ENCODE assay signal across 8 mouse cellular contexts in the genomic region with DNA sequence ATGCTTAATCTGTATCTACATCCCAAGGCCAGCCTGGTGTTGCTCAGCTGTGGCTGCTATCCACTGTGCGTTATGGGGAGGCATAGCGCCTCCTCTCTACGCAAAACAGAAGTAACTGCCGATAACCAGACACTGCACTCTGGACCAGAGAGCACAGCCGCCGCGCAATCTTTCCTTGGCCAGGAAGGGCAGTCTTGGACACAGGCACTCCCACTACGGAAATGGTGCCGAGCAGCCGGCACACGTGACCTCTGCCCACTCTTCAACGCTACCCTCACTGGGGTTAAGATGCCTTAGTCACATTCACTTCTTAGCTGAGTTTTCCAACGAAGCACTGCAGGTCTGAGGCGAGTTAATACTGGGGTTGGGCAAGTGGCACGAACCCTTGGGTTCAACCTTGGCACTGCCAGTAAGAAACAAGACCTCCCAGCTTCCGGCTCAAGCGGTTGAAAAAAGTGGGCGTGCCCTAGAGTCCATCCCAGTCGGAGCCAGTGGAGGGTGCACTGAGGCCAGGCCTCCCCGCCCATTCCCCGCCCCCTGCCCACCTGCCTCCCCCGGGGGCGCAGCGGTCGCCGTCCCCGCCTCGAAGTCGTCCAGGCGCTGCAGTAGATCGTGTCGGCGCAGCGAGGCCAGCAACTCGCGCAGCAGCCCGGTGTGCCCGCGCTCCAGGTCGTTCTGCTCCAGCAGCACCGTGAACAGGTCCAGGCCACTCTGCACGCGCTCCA. TPM values are rescaled to one million over a fixed set of nuclear protein-coding genes. Genes with fewer than 3 reads are reported as not detected.
DNase-seq lines count a peak whose midpoint lies in the region; ATAC-seq and TF ChIP-seq lines count a peak whose summit lies in the region.

No protein-coding gene starts in this region.

- no peaks in the 10 kb centered on the region for H3K9me3 ChIP-seq in heart, embryonic 12.5 days (replicated peaks)
- H3K9me3 ChIP-seq in kidney, embryonic 16.5 days (ENCODE audit: low read length), result no peaks in the 10 kb centered on the region

- TF ChIP-seq POLR2A in liver, adult 2 months (IDR thresholded peaks at IDR 0.05; ENCODE audit: extremely low read depth, insufficient read depth, low read length), result no peak

- peak overlapping the region; percentile 77 for H3K4me2 ChIP-seq in heart, embryonic 12.5 days
- peak overlapping the region; percentile 74 for H3K4me2 ChIP-seq in kidney, embryonic 16.5 days (replicated peaks; ENCODE audit: low read depth, low read length)

- H3K79me2 ChIP-seq in C2C12 (ENCODE audit: control insufficient read depth, insufficient read depth), result peaks cover 14% of the 10 kb centered on the region
- H3K79me2 ChIP-seq in liver, adult 2 months (ENCODE audit: control insufficient read depth, insufficient read depth, low read length), result no peaks in the 10 kb centered on the region

- H3K27me3 ChIP-seq in C2C12 (ENCODE audit: control insufficient read depth, insufficient read depth, insufficient read length), result no peaks in the 10 kb centered on the region
- peaks cover 7% of the 10 kb centered on the region; the same call in 1 of the 2 replicates for H3K27me3 ChIP-seq in heart, embryonic 12.5 days (replicated peaks)
- no peaks in the 10 kb centered on the region for H3K27me3 ChIP-seq in kidney, embryonic 16.5 days (ENCODE audit: insufficient read depth, low read length)
- no peaks in the 10 kb centered on the region for H3K27me3 ChIP-seq in liver, adult 2 months (ENCODE audit: control insufficient read depth, insufficient read depth, low read length)
- H3K27me3 ChIP-seq in splenic B cell, adult 2 months (ENCODE audit: control insufficient read depth, insufficient read depth, low read length, poor library complexity, severe bottlenecking), result no peaks in the 10 kb centered on the region

- peaks cover 15% of the 10 kb centered on the region for H3K36me3 ChIP-seq in C2C12 (ENCODE audit: control insufficient read depth, insufficient read depth)
- H3K36me3 ChIP-seq in heart, embryonic 12.5 days, result peaks cover 21% of the 10 kb centered on the region
- H3K36me3 ChIP-seq in kidney, embryonic 16.5 days (ENCODE audit: insufficient read depth, low read length), result peaks cover 15% of the 10 kb centered on the region
- peaks cover 5% of the 10 kb centered on the region; the same call in 1 of the 2 replicates for H3K36me3 ChIP-seq in liver, adult 2 months (ENCODE audit: control insufficient read depth, insufficient read depth, low read length)
- H3K36me3 ChIP-seq in splenic B cell, adult 2 months (ENCODE audit: control insufficient read depth, insufficient read depth, low read length, poor library complexity, severe bottlenecking), result no peaks in the 10 kb centered on the region; the same call in 1 of the 2 replicates

- peak overlapping the region; percentile 85 for H3ac ChIP-seq in C2C12 (ENCODE audit: control insufficient read depth, insufficient read length, low read depth)

- TF ChIP-seq CTCF in C2C12 (IDR thresholded peaks at IDR 0.05; ENCODE audit: control insufficient read depth, insufficient read depth, insufficient read length), result peak; percentile 72
- peak; percentile 93 for TF ChIP-seq CTCF in liver, adult 2 months (IDR thresholded peaks at IDR 0.05; ENCODE audit: low read depth, low read length)

- DNase-seq in brain, adult 2 months (ENCODE audit: low read depth, low spot score), result peak; percentile 81
- DNase-seq in liver, adult 2 months (ENCODE audit: extremely low read depth, low read depth, low spot score), result peak; percentile 90
- peak; percentile 84 for DNase-seq in splenic B cell, adult 2 months (ENCODE audit: low read depth, low spot score)

- ATAC-seq in erythroblast, adult 5-6 weeks (replicated peaks; ENCODE audit: low FRiP score, poor library complexity, severe bottlenecking), result peak; percentile 69
- ATAC-seq in heart, embryonic 12.5 days (ENCODE audit: insufficient number of reproducible peaks, low FRiP score), result peak; percentile 94
- peak; percentile 91 for ATAC-seq in kidney, embryonic 16.5 days (ENCODE audit: low FRiP score, low TSS enrichment)
- peak; percentile 62 for ATAC-seq in monocyte, adult 5-6 weeks (replicated peaks; ENCODE audit: insufficient number of reproducible peaks, low FRiP score, low TSS enrichment, poor library complexity, severe bottlenecking)

- peak overlapping the region; percentile 59 for H3K4me3 ChIP-seq in C2C12 (ENCODE audit: insufficient read depth, poor library complexity, severe bottlenecking)
- H3K4me3 ChIP-seq in heart, embryonic 12.5 days, result peak overlapping the region; percentile 89
- peak overlapping the region; percentile 79 for H3K4me3 ChIP-seq in kidney, embryonic 16.5 days (ENCODE audit: low read length)
- H3K4me3 ChIP-seq in liver, adult 2 months (ENCODE audit: insufficient read depth, low read depth, low read length), result peak overlapping the region; percentile 74

- peaks cover 8% of the 10 kb centered on the region for H3K79me3 ChIP-seq in C2C12 (ENCODE audit: low read depth)

- H3K27ac ChIP-seq in heart, embryonic 12.5 days (ENCODE audit: poor library complexity, severe bottlenecking), result peak overlapping the region; percentile 95
- H3K27ac ChIP-seq in kidney, embryonic 16.5 days (ENCODE audit: low read length), result peak overlapping the region; percentile 98
- peak overlapping the region; percentile 79 for H3K27ac ChIP-seq in liver, adult 2 months (replicated peaks; ENCODE audit: insufficient read depth, low read depth, low read length)

- H3K4me1 ChIP-seq in heart, embryonic 12.5 days (replicated peaks), result peaks cover 25% of the 10 kb centered on the region
- peaks cover 18% of the 10 kb centered on the region for H3K4me1 ChIP-seq in kidney, embryonic 16.5 days (ENCODE audit: insufficient read depth, low read length)
- H3K4me1 ChIP-seq in liver, adult 2 months (ENCODE audit: control insufficient read depth, insufficient read depth, low read length), result peaks cover 7% of the 10 kb centered on the region; the same call in 1 of the 2 replicates

- under 1% methylated on average over 43 of the region's 43 CpGs for WGBS in heart, embryonic 12.5 days
- WGBS in kidney, embryonic 16.5 days, result under 1% methylated on average over 43 of the region's 43 CpGs
- under 1% methylated on average over 42 of the region's 43 CpGs for WGBS in liver, adult 2 months

- peak overlapping the region; percentile 85 for H3K9ac ChIP-seq in heart, embryonic 12.5 days
- H3K9ac ChIP-seq in kidney, embryonic 16.5 days (replicated peaks; ENCODE audit: low read length), result peak overlapping the region; percentile 84
- peak overlapping the region; percentile 71 for H3K9ac ChIP-seq in liver, adult 2 months (ENCODE audit: low read depth, low read length)

TF ChIP-seq in C2C12, 6 proteins besides CTCF, POLR2A, EP300 and RAD21:
- TF ChIP-seq USF1 (IDR thresholded peaks at IDR 0.05; ENCODE audit: low read depth) (peak; percentile 98), MYOG (IDR thresholded peaks at IDR 0.05; ENCODE audit: control insufficient read depth, extremely low read depth, insufficient read length) (no peak), CEBPB (IDR thresholded peaks at IDR 0.05; ENCODE audit: low read depth) (no peak)

RNA-seq across cellular contexts. Expression of gene Fadd, which starts 0.5 kb away (rescaled TPM):
- 10.3 TPM for polyA plus RNA-seq in C2C12 (2012; fragmentation: generic; extraction: Trizol)
- total RNA-seq in erythroblast, adult 5-6 weeks (2015; ENCODE audit: low replicate concordance), result 0.96 and 4.2 TPM in 2 replicates
- total RNA-seq in erythroblast, adult 5-6 weeks (2017; ENCODE audit: low replicate concordance), result 2.4 and 2.8 TPM in 2 replicates
- polyA plus RNA-seq in heart, embryonic 12.5 days (2016; fragmentation: Nextera tagmentation; extraction: Ambion mirVana), result 12.1 and 12.3 TPM in 2 replicates
- 13.1 and 15.7 TPM in 2 replicates for polyA plus RNA-seq in kidney, embryonic 16.5 days (2015; fragmentation: Nextera tagmentation; extraction: Ambion mirVana)
- total RNA-seq in liver, adult 2 months (2014; rRNA removed), result 2.3 and 2.5 TPM in 2 replicates
- polyA plus RNA-seq in liver, adult 2 months (2012; rRNA removed), result 8.0 and 8.7 TPM in 2 replicates
- 3.0 to 6.1 TPM (median 5.4 TPM) in 3 replicates for total RNA-seq in monocyte, adult 5-6 weeks (2017)

RNA-seq across cellular contexts. Expression of gene Ppfia1, which starts 28.2 kb away (rescaled TPM):
- 25.6 TPM for polyA plus RNA-seq in C2C12 (2012; fragmentation: generic; extraction: Trizol)
- total RNA-seq in erythroblast, adult 5-6 weeks (2015; ENCODE audit: low replicate concordance), result 21.3 and 40.3 TPM in 2 replicates
- total RNA-seq in erythroblast, adult 5-6 weeks (2017; ENCODE audit: low replicate concordance), result 19.7 and 31.7 TPM in 2 replicates
- polyA plus RNA-seq in heart, embryonic 12.5 days (2016; fragmentation: Nextera tagmentation; extraction: Ambion mirVana), result 29.2 and 35.2 TPM in 2 replicates
- polyA plus RNA-seq in kidney, embryonic 16.5 days (2015; fragmentation: Nextera tagmentation; extraction: Ambion mirVana), result 26.9 and 37.7 TPM in 2 replicates
- total RNA-seq in liver, adult 2 months (2014; rRNA removed), result 14.5 and 15.4 TPM in 2 replicates
- polyA plus RNA-seq in liver, adult 2 months (2012; rRNA removed), result 17.1 and 22.0 TPM in 2 replicates
- total RNA-seq in monocyte, adult 5-6 weeks (2017), result 36.7 to 111 TPM (median 42.1 TPM) in 3 replicates

Comparison
In these comparisons a context has a peak if more than half of its experiments do, and no peak if none do; other contexts are left out.
1. Peak in every context shown above with its lines: DNase-seq, ATAC-seq, H3K4me3 ChIP-seq and H3K27ac ChIP-seq.